Mouse (Mus musculus): ENCODE results near the gene Tfip11. TPM values are rescaled to one million over a fixed set of nuclear protein-coding genes. Genes with fewer than 3 reads are reported as not detected.
A peak's percentile ranks its signal among the peaks of the same experiment; 100 is the strongest.

Tfip11 gene
- polyA plus RNA-seq (2014; fragmentation: Nextera tagmentation; extraction: Ambion mirVana), result 32.5 and 33.7 TPM in 2 replicates

- Histone ChIP-seq H3K4me1 (replicated peaks; ENCODE audit: control insufficient read depth, insufficient read depth, low read length) (peaks cover 7% of the 10 kb centered on the region; the same call in 1 of the 2 replicates), H3K4me2 (ENCODE audit: low read depth, low read length, severe bottlenecking) (peak within 1 kb of the TSS; percentile 71), H3K9ac (ENCODE audit: low read length) (peak within 1 kb of the TSS; percentile 77), H3K4me3 (ENCODE audit: low read depth, low read length) (peak within 1 kb of the TSS; percentile 98), H3K36me3 (ENCODE audit: control insufficient read depth, insufficient read depth, low read length) (peaks cover 2% of the 10 kb centered on the region; the same call in 1 of the 2 replicates), H3K9me3 (ENCODE audit: control insufficient read depth, low read length) (no peaks in the 10 kb centered on the region), H3K27me3 (ENCODE audit: control insufficient read depth, insufficient read depth, low read length) (no peaks in the 10 kb centered on the region), H3K27ac (ENCODE audit: low read depth, low read length) (peak within 1 kb of the TSS; percentile 25; the same call in 1 of the 2 replicates)
- 10% methylated on average over 48 of the region's 48 CpGs for whole genome bisulfite sequencing
- ATAC-seq (replicated peaks; ENCODE audit: low FRiP score) (peak; percentile 92), DNase-seq (ENCODE audit: low spot score) (peak; percentile 97)
Measured at GRCm38 (mm10) chr5:112325546-112326445, at the start of gene Tfip11. Gene Tfip11 (plus strand): TSS chr5:112326358.

- no peaks in the 10 kb centered on the region for H3K9me3 ChIP-seq (ENCODE audit: control insufficient read depth, low read length)
- WGBS, result under 1% methylated on average over 24 of the region's 24 CpGs
Measured at GRCm38 (mm10) chr5:112276907-112277348, 49.2 kb upstream of the Tfip11 start.

GRCm38 (mm10) chr5:112277906-112278470, 48.2 kb upstream of the Tfip11 start:
- Histone ChIP-seq H3K36me3 (ENCODE audit: control insufficient read depth, insufficient read depth, low read length) (no peaks in the 10 kb centered on the region), H3K27me3 (ENCODE audit: control insufficient read depth, insufficient read depth, low read length) (no peaks in the 10 kb centered on the region), H3K4me3 (ENCODE audit: low read depth, low read length) (no peak overlapping the region), H3K9ac (ENCODE audit: low read length) (no peak overlapping the region), H3K27ac (ENCODE audit: low read depth, low read length) (no peak overlapping the region), H3K9me3 (ENCODE audit: control insufficient read depth, low read length) (no peaks in the 10 kb centered on the region), H3K4me2 (ENCODE audit: low read depth, low read length, severe bottlenecking) (no peak overlapping the region), H3K4me1 (replicated peaks; ENCODE audit: control insufficient read depth, insufficient read depth, low read length) (peaks cover 8% of the 10 kb centered on the region)
- ATAC-seq (replicated peaks; ENCODE audit: low FRiP score) (no peak), DNase-seq (ENCODE audit: low spot score) (no peak)
- 94% methylated on average over 11 of the region's 11 CpGs for WGBS

More at GRCm38 (mm10) chr5:112276907-112277348, 49.2 kb upstream of the Tfip11 start:
- DNase-seq (ENCODE audit: low spot score) (no peak), ATAC-seq (replicated peaks; ENCODE audit: low FRiP score) (no peak; the same call in none of the 2 replicates)
- Histone ChIP-seq H3K4me1 (replicated peaks; ENCODE audit: control insufficient read depth, insufficient read depth, low read length) (peaks cover 8% of the 10 kb centered on the region), H3K4me2 (ENCODE audit: low read depth, low read length, severe bottlenecking) (peak overlapping the region; percentile 87), H3K27ac (ENCODE audit: low read depth, low read length) (no peak overlapping the region), H3K27me3 (ENCODE audit: control insufficient read depth, insufficient read depth, low read length) (no peaks in the 10 kb centered on the region), H3K36me3 (ENCODE audit: control insufficient read depth, insufficient read depth, low read length) (no peaks in the 10 kb centered on the region), H3K4me3 (ENCODE audit: low read depth, low read length) (peak overlapping the region; percentile 61), H3K9ac (ENCODE audit: low read length) (peak overlapping the region; percentile 75)

- Histone ChIP-seq H3K27ac (ENCODE audit: low read depth, low read length) (no peak overlapping the region), H3K4me3 (ENCODE audit: low read depth, low read length) (no peak overlapping the region), H3K9me3 (ENCODE audit: control insufficient read depth, low read length) (no peaks in the 10 kb centered on the region), H3K9ac (ENCODE audit: low read length) (no peak overlapping the region), H3K27me3 (ENCODE audit: control insufficient read depth, insufficient read depth, low read length) (no peaks in the 10 kb centered on the region), H3K36me3 (ENCODE audit: control insufficient read depth, insufficient read depth, low read length) (no peaks in the 10 kb centered on the region), H3K4me2 (ENCODE audit: low read depth, low read length, severe bottlenecking) (no peak overlapping the region), H3K4me1 (replicated peaks; ENCODE audit: control insufficient read depth, insufficient read depth, low read length) (peaks cover 8% of the 10 kb centered on the region)
- no peak for ATAC-seq (replicated peaks; ENCODE audit: low FRiP score)
- no peak for DNase-seq (ENCODE audit: low spot score)
- 93% methylated on average over 17 of the region's 17 CpGs for WGBS
Measured at GRCm38 (mm10) chr5:112279181-112280021, 46.8 kb upstream of the Tfip11 start.

GRCm38 (mm10) chr5:112280151-112280550, 46.0 kb upstream of the Tfip11 start:
- Histone ChIP-seq H3K4me1 (replicated peaks; ENCODE audit: control insufficient read depth, insufficient read depth, low read length) (peaks cover 8% of the 10 kb centered on the region), H3K27ac (ENCODE audit: low read depth, low read length) (no peak overlapping the region), H3K9ac (ENCODE audit: low read length) (no peak overlapping the region), H3K4me3 (ENCODE audit: low read depth, low read length) (no peak overlapping the region), H3K36me3 (ENCODE audit: control insufficient read depth, insufficient read depth, low read length) (no peaks in the 10 kb centered on the region), H3K27me3 (ENCODE audit: control insufficient read depth, insufficient read depth, low read length) (no peaks in the 10 kb centered on the region), H3K9me3 (ENCODE audit: control insufficient read depth, low read length) (no peaks in the 10 kb centered on the region), H3K4me2 (ENCODE audit: low read depth, low read length, severe bottlenecking) (no peak overlapping the region)
- ATAC-seq (replicated peaks; ENCODE audit: low FRiP score) (no peak), DNase-seq (ENCODE audit: low spot score) (no peak)
- WGBS, result 82% methylated on average over 7 of the region's 7 CpGs

- H3K27me3 ChIP-seq (ENCODE audit: control insufficient read depth, insufficient read depth, low read length), result no peaks in the 10 kb centered on the region
- no peak overlapping the region for H3K9ac ChIP-seq (ENCODE audit: low read length)
- H3K4me2 ChIP-seq (ENCODE audit: low read depth, low read length, severe bottlenecking), result no peak overlapping the region
- no peaks in the 10 kb centered on the region for H3K9me3 ChIP-seq (ENCODE audit: control insufficient read depth, low read length)
- WGBS, result 56% methylated on average over 15 of the region's 15 CpGs
- DNase-seq (ENCODE audit: low spot score) (no peak), ATAC-seq (replicated peaks; ENCODE audit: low FRiP score) (no peak)
- H3K36me3 ChIP-seq (ENCODE audit: control insufficient read depth, insufficient read depth, low read length), result no peaks in the 10 kb centered on the region
- no peak overlapping the region for H3K4me3 ChIP-seq (ENCODE audit: low read depth, low read length)
- 0 out of 2 replicates have a peak overlapping the region, but pooled peaks have one; percentile 7 for H3K27ac ChIP-seq (ENCODE audit: low read depth, low read length)
- H3K4me1 ChIP-seq (replicated peaks; ENCODE audit: control insufficient read depth, insufficient read depth, low read length), result peaks cover 6% of the 10 kb centered on the region
Measured at GRCm38 (mm10) chr5:112280863-112281660, 45.1 kb upstream of the Tfip11 start.

- Histone ChIP-seq H3K27me3 (ENCODE audit: control insufficient read depth, insufficient read depth, low read length) (no peaks in the 10 kb centered on the region), H3K27ac (ENCODE audit: low read depth, low read length) (0 out of 2 replicates have a peak overlapping the region, but pooled peaks have one; percentile 7), H3K9me3 (ENCODE audit: control insufficient read depth, low read length) (no peaks in the 10 kb centered on the region), H3K9ac (ENCODE audit: low read length) (no peak overlapping the region), H3K4me2 (ENCODE audit: low read depth, low read length, severe bottlenecking) (no peak overlapping the region), H3K4me3 (ENCODE audit: low read depth, low read length) (no peak overlapping the region), H3K36me3 (ENCODE audit: control insufficient read depth, insufficient read depth, low read length) (no peaks in the 10 kb centered on the region), H3K4me1 (replicated peaks; ENCODE audit: control insufficient read depth, insufficient read depth, low read length) (peaks cover 6% of the 10 kb centered on the region)
- no peak for ATAC-seq (replicated peaks; ENCODE audit: low FRiP score)
- DNase-seq (ENCODE audit: low spot score), result no peak
- WGBS, result 83% methylated on average over 4 of the region's 4 CpGs
Measured at GRCm38 (mm10) chr5:112281676-112282075, 44.5 kb upstream of the Tfip11 start.
